Mouse (Mus musculus) embryo, embryonic 10 days (tissue): Measurements from ENCODE around the gene Neb.

Source experiments
- DNase-seq: peaks from one replicate; pipeline ENCODE4 v3.0.0-alpha.2; 2015; ENCODE audit warnings: low spot score

Neb gene

DNA sequence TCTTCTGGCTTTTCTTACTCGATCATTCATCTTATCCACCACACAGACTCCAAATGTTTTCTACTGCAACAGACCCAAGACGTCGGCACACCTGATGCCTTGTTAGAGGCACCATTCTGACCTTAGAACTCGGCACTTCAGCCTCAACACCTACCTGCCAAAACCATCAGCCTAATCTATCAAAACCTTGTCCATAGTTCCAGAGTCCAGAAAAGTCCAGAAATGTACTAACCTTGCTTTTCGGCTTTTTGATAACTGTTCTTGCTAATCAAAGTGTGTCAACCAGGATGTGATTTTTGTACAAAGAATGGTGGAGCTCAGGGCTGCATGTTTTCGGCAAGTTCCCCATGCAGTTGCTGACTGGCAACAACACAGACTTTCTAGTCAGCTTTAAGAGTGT, 3.6 kb downstream of the Neb start:
- no peak for DNase-seq

DNA sequence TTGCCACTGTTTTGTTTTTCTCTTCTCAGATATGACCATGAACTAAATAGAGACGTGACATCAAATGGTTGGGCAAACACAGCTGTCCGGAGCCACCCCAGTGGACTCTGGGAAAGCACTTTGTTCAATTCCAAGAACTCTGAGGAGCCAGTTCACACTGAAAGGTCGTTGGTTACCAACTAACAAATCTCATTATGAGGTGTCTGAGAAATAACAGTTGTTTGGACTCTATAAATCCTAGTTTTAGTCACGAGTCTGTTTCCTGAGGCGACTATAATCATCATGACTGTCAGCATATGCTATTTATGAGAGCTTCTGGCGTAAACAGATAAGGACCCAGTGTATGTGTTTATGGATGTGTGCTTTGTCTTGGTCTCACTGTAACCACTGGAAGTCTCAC, 5.8 kb downstream of the Neb start:
- DNase-seq: no peak

DNA sequence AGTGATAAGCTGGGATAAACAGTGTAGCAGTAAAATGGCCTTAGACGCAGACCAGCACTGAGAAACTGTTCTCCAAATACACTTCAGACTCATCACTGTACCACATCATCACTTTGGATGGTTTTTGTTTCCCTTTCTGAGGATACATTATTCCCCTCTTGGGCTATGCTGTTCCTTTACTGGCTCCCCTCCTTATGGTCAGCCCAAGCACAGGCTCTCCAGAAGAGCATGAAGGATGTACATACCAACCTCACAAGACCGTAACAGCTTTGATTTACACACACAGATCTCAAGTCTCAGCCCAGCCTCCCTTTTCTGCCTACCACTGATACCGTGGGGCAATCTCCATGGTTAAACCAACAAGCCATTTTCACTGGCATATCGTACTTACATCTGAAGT, 6.2 kb downstream of the Neb start:
- DNase-seq: no peak

DNA sequence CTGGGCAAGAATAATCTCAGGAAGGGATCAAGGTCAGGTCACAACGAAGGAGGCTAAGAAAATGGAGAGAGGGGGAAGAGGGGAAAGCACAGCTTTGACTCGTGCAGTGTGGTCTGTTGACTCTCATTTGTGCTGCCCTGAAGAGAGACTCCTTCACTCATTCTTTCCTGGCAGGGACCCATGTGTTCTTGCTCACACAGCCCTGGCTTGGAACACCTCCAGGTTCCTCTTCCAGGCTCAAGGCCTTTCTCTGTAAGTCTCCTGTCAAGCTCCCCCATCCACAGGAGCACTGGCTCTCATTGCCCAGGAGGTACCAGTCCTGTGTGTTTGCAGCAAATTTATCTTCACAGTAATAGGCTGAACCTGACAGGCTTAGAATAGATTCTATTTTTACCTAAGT, 7.2 kb downstream of the Neb start:
- no peak for DNase-seq

DNA sequence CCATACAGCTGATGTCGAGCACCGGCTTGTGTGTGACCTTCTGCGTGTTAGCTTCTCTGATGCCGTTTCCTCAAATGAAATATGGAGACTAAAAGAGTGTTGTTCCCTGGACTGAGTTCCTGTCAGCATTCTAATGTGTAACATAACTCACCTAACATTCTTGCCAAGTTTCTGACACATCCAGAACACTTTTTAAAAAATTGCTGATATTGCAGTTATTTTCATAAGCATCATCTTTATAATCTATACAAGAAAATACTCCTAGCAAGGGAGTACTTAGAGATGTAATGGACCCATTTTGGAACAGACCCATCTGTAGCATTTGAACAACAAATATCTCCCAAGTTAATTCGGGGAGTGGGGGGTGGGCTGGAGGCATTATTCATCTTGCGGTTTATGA, 8.7 kb downstream of the Neb start:
- no peak for DNase-seq

DNA sequence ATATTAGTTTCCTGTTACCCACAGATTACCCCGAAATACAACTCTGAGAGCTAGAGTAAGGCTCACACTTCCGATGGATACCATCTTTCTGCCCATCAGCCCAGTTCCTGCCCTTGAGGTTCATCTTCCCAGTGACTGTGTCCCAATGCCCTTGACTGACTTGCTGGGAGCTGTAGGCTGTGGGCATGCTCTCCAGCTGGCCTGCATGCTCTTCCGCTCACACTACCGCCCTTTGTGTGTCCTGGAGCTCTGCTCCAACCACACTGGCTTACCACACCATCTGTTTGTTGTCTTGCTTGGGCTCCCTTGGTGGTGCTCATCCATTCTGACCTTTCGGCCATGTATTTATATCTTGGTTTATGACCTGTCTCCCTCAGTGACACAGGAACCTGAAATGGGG, 10.6 kb downstream of the Neb start:
- DNase-seq: no peak

DNA sequence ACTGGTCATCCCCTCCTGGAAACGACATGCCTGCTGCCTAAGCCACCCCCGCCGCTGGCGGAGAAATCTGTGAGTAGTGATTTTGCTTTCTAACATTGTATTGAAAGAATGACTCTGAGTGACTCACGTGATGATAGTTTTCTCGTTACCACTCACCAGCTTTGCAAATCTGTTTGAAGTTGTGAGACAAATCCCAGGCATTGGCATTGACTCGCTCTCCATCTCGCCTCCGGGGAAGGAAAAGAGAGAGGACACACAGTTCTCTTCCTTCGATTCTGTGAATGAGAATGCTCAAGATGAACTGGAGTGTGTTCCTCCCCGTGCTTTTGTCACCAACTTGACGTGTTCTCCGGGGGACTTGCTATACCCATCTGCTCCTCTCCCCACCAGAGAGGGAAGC, 11.0 kb downstream of the Neb start:
- DNase-seq: no peak

DNA sequence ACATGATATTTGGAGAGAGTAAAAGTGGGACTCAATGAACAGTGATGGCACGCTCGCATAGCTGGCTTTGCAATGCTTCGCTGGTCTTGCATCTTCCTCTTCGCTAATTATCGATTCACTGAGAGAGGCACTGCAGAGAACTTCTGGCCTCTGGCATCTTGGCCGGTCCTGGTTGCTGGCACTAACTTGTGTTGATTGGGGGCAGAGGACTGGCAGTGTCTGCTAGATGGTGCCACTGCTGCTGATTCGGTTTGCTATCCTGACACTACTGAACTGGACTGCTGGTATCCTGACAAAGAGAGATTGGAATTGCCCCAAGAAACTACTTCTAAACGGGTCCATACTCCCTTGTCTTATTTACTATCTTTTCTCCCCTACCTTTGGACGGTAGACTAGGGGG, 17.2 kb downstream of the Neb start:
- no peak for DNase-seq

DNA sequence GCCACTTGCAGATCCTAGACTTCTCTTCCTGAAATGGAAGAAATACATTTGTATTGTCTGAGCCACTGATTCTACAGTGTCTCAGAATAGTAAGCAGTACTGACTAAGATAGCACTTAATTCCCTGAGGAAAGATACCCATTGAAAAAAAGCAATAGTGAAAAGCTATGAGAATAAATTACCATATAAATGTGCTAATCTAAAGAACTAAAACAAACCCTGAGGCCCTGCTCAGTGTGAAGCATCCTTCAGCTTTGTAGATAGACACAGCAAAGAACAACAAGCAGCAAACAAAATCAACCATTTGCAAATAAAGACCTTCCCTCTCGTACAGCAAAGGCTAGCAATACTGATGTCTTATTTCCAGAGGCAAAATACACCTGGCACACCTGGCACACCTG, 18.6 kb downstream of the Neb start:
- DNase-seq: no peak

DNA sequence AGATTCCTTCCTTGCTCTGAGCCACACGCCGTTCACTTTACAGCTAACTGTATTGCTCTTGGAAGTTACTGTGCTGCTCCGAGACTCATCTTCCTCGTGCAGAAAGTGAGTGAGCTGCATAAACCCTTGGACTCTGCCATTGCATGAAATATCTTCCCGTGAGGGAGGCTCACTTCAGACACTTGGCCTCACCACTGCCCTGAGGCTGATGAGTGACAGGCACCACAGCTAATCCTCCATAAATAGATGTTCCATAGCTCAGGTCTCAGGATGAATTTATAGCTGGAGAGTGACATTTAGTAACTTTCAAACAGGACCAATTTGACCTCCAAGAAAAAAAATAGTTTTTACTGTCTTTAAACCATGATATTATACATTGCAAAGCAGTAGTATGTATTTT, 20.1 kb downstream of the Neb start:
- DNase-seq: no peak

DNA sequence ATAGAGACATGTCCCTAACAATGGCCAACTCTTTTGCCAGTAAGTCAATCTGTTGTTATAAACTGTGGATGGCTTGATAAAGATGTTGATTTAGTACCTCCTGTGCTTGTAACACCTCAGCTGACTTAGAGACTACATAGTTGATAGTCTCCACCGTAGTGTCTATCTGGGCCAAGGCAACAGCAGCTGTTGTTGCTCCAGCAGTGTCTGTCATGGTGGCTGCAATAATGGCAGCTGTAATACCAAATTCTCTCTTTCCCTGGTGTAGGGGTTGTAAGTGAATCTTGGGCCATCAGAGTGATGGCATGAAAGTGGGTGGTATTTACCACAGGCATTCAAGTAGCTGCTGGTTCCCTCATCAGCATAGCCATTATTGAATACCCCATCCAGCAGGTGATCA, 27.2 kb downstream of the Neb start:
- DNase-seq: no peak

DNA sequence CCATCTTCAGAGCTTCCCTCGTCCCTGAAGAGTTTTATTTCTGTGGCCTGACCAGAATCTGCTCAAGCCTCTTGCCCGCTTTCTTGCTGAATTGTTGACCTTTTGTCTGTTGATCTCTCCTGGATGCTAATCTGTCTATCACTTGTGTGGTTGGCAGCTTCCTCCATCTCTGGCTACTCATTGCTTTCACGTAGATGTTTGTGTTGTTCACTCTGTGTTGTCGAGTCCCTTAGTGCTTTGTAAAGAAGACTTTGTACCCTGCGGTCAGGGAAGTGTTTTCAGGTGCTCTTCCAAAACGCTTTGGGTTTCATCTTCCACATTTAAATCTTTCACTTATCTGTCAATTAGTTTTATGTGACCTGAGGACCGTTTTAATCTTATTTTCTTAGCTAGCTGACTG, 37.3 kb downstream of the Neb start:
- DNase-seq: no peak

DNA sequence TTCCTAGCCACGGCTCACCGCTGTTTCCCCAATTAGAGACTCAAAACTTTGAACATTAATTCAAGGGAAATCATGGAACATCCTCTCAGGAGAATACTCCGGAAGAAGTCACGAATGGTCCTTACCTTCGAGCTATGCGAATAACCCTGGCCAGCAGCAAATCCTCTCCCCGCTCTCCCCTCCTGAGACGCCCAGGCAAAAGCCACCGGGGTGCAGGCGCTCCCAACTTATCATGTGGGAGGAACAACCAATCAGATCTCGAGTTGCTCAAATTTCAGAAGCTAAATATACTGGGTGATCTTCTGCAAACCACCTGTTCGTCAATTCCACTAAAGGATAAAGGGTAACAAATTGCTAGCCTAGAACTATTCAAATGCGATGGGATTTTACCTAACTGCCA, 42.7 kb downstream of the Neb start:
- no peak for DNase-seq

DNA sequence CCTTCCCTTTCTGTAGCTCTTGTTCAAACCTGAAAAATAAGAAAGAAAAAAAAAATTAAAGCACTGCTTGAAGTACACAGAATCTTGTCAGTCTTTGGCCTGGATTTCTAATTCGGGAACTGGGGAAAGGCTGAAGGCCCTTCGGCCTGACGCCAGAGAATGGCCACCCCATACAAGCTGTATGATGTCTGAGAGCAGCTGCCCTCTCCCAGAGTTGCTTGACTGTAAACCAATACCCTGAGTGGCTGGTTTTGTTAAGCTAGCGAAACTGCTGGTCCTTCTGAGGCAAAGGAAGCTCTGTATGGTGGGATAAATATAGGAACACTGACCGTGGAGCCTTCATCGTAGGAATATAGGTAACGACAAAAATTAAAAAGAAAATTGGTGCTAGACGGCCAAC, 43.2 kb downstream of the Neb start:
- DNase-seq: no peak

DNA sequence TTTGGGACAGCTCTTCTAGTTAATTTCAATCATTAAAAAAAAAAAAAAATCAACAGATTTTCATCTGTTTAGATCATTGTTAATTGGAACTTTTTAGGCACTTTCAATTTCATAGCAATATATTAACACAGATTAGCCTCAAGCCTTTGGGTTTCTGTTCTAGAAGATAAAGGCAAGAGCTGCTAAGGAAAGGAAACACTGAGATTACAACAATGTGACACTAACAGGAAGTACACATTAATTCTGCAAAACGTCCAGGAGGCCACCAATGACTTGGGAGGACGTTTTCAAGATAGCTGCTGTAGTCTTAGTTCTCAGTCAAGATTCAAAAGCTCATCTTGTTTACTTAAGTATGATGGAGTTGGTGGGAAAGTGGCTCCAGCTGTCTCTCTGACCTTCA, 44.7 kb downstream of the Neb start:
- DNase-seq: no peak

DNA sequence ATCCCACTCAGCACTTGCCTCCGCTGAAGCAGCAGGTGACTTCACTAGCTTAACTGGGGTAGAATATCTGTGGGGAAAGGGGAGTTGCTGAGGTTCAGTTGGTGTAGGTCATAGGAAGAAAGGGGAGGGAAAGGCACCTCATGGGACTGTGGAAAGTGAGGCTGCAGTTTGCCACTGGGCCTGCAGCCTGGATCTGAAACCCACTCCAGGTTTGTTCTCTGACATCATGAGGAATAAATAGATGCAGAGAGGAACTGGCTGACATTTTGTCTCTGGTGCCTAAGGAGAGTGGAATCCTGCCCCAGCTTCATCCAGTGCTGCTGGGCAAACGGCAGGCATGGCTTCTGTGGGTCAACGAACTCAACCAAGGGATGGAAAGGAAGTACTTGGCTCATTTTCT, 46.5 kb downstream of the Neb start:
- no peak for DNase-seq

DNA sequence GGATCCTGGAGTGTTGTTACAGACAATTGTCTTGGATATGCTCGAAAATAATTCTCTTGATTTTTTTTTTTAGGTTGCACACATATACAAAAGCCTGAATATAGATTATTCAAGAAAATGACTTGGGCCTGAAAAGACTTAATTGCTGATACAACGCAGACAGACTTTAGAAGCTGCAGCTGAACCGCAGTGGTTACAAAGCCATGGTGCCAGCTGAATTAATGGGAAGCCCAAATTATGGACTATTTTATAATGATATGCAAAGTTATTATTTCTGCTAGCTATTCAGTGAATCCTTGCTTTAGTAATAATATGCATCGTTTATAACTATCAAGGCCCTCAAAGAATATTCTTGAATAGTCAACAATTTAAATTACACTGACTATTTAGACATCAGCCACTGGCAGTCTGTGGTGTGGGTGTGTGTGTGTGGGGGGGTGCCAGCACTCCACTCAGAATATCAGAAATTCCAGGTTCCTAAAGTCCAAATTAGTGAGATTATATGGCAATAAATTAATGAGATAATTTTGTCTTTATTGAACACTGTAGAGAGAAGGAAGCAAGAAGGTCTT, 50.9 kb downstream of the Neb start:
- no peak for DNase-seq

DNA sequence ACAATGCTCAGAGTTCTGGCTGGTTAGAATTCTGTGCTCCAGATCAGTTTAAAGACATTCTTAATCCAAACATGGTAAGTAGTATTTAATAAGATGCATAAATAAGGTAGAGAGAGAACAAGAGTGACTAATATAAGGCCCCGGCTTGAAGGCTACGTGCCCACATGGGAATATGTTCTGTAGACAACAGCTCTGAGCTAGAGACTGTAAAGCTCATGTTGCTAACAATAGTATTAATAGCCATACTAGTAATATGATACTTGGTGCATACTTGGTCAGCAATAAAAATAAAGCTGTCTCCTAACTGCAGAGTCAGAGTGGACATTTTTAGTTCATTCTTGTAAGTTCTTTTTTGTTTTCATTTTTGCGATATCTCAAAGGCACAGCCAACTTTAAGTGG, 56.4 kb downstream of the Neb start:
- no peak for DNase-seq

DNA sequence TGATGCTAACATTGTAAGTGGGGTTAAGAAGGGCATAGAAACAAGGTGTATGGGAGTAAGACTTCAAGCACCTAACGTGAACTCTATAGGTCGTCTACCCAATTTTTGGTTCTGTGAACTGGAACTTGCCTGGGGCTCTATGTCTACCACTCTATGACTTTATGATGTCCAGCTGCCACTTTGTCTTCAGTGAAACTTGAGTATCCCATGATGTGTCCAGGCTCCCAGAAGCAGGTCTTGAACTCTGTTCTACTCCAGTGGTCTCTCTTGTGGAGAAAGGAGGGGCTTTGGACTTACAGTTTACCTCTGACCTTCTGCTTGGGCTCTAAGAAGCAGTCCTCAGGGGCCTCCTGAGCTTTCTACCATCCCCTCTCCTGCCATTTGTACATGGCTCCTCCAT, 58.1 kb downstream of the Neb start:
- no peak for DNase-seq

DNA sequence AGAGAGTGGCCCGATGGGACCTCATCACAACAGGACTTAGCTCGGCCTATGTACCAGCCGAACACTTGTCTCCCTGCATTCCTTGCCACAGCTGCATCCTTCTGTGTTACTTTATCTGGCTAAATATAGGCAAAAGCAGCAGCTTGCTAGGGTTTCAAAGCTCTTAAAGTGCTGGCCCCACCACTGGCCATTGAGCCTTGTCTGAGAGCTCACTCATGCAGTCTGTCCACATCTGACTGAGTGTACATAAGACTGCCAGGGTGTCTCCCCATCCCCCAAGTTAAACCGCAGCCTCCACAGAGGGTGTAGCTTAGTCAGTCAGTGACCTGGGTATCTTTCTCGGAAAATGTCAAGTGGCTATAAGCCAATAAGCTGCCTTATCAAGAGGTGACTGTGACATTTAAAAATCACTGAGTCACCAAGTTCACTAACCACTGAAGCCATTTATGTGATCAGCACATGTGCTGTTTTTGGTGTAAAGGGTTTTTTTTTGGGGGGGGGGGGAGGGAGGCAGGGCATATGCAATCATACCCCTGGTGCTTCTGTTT, 59.2 kb downstream of the Neb start:
- no peak for DNase-seq

DNA sequence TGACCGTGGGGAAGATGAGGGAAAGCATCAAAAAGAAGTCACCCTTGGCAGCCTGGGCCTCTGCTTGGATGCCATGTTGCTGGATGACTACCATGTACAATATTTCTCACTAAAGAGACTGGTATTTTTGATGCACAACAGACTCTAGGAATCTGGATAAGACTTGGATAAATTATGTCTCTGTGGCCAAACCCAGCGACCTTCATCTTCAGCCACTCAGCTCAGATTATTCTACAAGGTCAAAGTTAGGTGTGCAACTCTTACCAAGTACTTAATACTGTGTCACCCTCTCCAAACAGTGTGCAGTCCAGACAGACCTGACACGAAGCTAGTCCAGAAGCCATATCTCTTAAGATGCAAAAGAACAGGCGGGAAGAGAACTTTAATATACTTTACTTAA, 60.8 kb downstream of the Neb start:
- no peak for DNase-seq

DNA sequence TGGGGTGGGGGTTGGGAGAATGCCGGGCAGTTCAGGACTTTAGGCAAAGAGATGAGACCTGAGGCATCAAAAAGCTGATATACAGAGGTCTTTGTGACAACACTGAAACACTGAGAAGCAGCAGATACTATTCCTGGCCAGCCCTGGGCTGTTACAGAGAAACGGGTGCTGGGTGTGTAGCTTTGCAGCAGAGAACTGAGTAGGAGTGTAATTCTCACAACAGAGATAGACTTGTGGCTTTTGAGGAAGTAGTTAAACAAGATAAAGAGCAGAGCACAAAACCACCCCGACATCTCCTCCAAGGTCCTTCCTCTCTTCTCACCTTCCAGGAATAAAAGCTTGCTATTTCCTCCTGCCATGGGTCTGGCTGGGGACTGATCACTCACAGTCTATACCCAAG, 62.5 kb downstream of the Neb start:
- DNase-seq: no peak

DNA sequence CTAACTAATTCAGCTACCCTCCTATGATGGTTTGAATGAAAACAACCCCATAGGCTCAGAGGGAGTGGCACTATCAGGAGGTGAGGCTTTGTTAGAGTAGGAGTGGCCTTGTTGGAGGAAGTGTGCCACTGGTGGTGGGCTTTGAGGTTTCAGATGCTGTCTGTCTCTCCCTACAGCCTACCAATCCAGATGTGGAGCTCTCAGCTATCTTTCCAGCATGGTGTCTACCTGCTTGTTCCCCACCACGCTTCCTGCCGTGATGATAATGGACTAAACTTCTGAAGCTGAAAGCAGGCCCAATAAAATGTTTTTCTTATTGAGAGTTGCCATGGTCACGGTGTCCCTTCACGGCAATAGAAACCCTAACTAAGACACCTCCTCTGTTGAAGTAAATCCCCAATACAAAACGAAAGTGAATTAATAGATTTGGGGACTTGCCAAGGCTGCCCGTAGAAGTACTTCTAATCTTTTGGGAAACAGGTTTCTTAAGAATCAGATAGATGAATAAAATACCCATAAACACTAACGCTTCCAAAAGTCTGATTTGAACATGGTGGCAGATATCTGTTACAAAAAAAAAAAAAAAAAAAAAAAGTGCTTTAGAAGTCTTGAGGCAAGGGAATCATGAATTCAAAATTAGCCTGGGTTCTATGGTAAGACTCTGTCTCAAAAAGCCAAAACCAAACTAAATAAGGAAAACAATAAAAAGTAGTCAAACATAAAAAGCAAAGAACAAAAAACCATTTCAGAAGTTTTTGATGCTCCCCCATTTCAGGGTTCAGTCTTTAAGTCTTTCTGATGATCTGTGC, 63.1 kb downstream of the Neb start:
- DNase-seq: no peak

DNA sequence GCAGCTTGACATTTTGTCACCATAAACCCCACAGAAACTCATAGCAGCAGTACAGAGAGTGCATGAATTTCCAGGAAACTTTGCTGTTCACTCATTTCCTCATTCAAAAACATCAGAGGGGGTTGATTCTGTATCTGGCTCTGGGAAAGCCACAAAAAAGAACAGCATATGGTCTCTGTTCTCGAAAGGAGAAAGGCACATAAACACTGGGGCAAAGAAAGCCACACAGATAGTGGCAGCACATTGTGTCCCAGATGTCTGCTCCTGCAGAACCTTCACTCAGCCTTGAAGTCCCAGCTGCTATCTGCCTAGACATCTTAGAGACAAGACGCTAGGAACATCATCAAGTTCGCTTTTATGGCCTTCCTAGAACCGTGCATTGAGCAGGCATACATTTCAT, 67.5 kb downstream of the Neb start:
- DNase-seq: no peak
